Mouse (Mus musculus): ENCODE data around the gene Wdr54. TPM values are rescaled to one million over a fixed set of nuclear protein-coding genes. Genes with fewer than 3 reads are reported as not detected.

Gene Wdr54
- polyA plus RNA-seq, 1 experiment from 2014 or later: 11.1 TPM

DNA sequence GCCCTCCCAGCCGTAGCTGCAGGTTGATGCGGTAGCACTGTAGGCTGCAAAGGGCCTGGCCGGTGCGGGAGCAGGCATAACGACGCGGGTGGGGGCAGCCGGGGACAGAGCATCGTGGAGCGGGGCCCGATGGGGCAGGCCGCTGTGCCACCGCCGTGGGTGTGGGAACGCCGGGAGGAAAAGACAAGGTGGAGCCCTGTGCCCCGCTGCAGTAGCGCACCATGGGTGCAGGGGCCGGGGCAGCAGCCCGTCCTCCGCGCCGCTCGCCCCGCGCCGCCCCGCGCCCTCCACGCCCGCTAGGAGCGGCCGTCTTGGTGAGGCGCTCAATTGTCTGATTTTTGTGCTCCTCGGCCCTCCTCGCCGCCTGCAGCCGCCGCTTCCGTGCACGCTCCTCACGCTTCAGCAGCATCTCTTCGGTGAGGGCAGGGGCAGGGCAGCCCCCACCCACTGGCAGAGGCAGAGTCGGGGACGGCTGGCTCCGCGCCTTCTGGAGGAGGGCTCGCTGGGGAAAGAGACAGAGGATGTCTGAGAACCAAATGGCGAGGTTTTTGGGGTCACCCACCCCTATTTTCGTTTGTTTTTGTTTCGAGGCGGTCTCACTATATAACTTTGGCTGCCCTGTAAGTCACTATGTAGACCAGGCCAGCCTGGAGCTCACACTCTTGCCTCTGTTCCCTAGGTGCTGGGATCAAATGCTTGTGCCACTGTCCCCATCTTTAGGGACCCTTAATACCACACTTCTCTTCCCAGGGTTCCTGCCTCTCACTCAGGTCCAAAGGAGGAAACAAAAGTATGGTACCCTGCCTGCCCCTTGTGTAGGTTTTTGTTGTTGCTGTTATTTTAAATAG lies 34.1 kb downstream of the Wdr54 start:
- no peaks in the 10 kb centered on the region; the same call in 1 of the 2 replicates for H3K36me3 ChIP-seq (replicated peaks; ENCODE audit: control insufficient read depth, insufficient read depth, low read depth, low read length)
- ATAC-seq (replicated peaks; ENCODE audit: insufficient number of reproducible peaks, low FRiP score, low TSS enrichment, low read depth) (peak; percentile 2), DNase-seq (ENCODE audit: low spot score) (peak; percentile 40)
- peak overlapping the region; percentile 99 for H3K27ac ChIP-seq (replicated peaks; ENCODE audit: low read depth, low read length)
- no peaks in the 10 kb centered on the region for H3K9me3 ChIP-seq (replicated peaks; ENCODE audit: control insufficient read depth, low read length)
- peak overlapping the region; percentile 97 for H3K4me2 ChIP-seq (ENCODE audit: low read depth, low read length)
- no peaks in the 10 kb centered on the region for H3K27me3 ChIP-seq (ENCODE audit: control insufficient read depth, insufficient read depth, low read length)
- H3K4me1 ChIP-seq (ENCODE audit: control insufficient read depth, insufficient read depth, low read length): peaks cover 8% of the 10 kb centered on the region
- WGBS: 1% methylated on average over 35 of the region's 52 CpGs
- H3K9ac ChIP-seq (replicated peaks; ENCODE audit: low read length): peak overlapping the region; percentile 98
- H3K4me3 ChIP-seq (ENCODE audit: low read depth, low read length): peak overlapping the region; percentile 54

DNA sequence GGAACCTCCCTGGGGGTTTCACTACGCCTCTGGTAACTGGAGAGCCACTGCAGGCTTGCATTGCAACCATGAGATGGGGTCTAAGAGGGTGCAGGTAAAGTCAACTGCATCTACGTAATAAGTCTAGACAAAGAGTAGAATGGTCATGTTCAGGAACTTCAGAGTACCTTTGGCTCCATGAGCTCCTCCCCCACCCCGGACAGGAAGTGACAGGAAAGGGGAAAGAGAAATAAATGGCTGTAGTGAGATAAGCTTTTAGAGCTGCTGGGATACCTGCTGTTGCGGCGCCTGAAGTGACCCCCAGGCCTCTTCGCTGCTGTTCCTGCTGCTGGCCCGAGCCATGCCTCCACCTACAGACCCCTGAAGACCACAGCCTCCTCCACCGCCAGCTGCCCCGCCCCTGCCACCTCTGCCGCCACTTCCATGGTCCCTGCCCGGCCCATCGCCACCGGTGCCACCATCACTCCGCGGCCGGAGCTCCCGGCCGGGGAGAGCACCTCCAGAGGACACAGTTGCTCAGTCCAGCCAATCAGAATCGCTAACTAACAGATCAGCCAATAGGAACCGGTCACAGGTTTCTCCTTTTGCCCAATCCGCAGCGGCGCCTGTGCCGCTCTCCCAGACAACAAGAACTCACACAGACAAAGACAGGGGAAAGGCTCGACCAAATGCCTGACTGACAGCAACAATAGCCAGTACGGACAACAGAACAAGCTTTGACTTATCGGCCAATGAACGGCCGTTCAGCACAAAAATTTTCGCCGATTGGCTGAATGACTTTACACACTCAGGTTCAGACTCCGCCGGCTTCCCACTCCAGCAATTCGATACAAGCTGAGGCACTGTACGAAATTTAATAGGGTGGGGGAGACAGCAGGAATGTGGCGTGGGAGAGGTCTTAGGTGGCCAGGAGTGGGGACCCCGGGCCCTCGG lies 35.0 kb downstream of the Wdr54 start, which contains the start of gene Wbp1:
Gene Wbp1 (minus strand): TSS at position 630 of the 933 bp plus-strand sequence.
- under 1% methylated on average over 38 of the region's 38 CpGs for WGBS
- no peaks in the 10 kb centered on the region for H3K9me3 ChIP-seq (replicated peaks; ENCODE audit: control insufficient read depth, low read length)
- no peaks in the 10 kb centered on the region for H3K27me3 ChIP-seq (ENCODE audit: control insufficient read depth, insufficient read depth, low read length)

DNA sequence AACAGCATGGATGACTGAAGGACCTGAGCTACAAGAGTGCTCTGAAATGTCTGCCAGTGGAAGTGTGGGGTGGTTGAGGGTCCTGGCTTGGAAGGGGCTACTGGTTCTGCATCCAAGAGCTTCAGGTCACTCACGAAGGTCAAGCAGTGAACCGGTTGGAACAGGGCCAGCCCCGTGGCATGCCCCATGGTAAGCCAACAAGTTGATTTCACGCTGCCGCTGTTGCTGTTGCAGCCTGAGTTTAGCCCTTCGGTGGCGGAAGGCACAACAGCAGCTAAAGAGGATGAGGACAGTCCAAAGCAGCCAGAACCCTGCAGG lies 36.5 kb downstream of the Wdr54 start:
- Histone ChIP-seq H3K4me1 (ENCODE audit: control insufficient read depth, insufficient read depth, low read length) (peaks cover 8% of the 10 kb centered on the region), H3K9ac (replicated peaks; ENCODE audit: low read length) (peak overlapping the region; percentile 73; the same call in 1 of the 2 replicates), H3K9me3 (replicated peaks; ENCODE audit: control insufficient read depth, low read length) (no peaks in the 10 kb centered on the region), H3K4me2 (ENCODE audit: low read depth, low read length) (peak overlapping the region; percentile 55), H3K27me3 (ENCODE audit: control insufficient read depth, insufficient read depth, low read length) (no peaks in the 10 kb centered on the region), H3K36me3 (replicated peaks; ENCODE audit: control insufficient read depth, insufficient read depth, low read depth, low read length) (no peaks in the 10 kb centered on the region; the same call in 1 of the 2 replicates), H3K27ac (replicated peaks; ENCODE audit: low read depth, low read length) (no peak overlapping the region), H3K4me3 (ENCODE audit: low read depth, low read length) (no peak overlapping the region; the same call in 1 of the 2 replicates)
- WGBS: 74% methylated on average over 7 of the region's 7 CpGs
- ATAC-seq (replicated peaks; ENCODE audit: insufficient number of reproducible peaks, low FRiP score, low TSS enrichment, low read depth): no peak
- no peak for DNase-seq (ENCODE audit: low spot score)

More for the DNA sequence above, 35.0 kb downstream of the Wdr54 start, which contains the start of gene Wbp1:
- Histone ChIP-seq H3K4me2 (ENCODE audit: low read depth, low read length) (peak within 1 kb of the TSS; percentile 97), H3K27ac (replicated peaks; ENCODE audit: low read depth, low read length) (peak within 1 kb of the TSS; percentile 99), H3K4me3 (ENCODE audit: low read depth, low read length) (peak within 1 kb of the TSS; percentile 54), H3K36me3 (replicated peaks; ENCODE audit: control insufficient read depth, insufficient read depth, low read depth, low read length) (no peaks in the 10 kb centered on the region; the same call in 1 of the 2 replicates), H3K4me1 (ENCODE audit: control insufficient read depth, insufficient read depth, low read length) (peaks cover 8% of the 10 kb centered on the region), H3K9ac (replicated peaks; ENCODE audit: low read length) (peak within 1 kb of the TSS; percentile 98)
- peak; percentile 95 for ATAC-seq (replicated peaks; ENCODE audit: insufficient number of reproducible peaks, low FRiP score, low TSS enrichment, low read depth)
- DNase-seq (ENCODE audit: low spot score): peak; percentile 97

DNA sequence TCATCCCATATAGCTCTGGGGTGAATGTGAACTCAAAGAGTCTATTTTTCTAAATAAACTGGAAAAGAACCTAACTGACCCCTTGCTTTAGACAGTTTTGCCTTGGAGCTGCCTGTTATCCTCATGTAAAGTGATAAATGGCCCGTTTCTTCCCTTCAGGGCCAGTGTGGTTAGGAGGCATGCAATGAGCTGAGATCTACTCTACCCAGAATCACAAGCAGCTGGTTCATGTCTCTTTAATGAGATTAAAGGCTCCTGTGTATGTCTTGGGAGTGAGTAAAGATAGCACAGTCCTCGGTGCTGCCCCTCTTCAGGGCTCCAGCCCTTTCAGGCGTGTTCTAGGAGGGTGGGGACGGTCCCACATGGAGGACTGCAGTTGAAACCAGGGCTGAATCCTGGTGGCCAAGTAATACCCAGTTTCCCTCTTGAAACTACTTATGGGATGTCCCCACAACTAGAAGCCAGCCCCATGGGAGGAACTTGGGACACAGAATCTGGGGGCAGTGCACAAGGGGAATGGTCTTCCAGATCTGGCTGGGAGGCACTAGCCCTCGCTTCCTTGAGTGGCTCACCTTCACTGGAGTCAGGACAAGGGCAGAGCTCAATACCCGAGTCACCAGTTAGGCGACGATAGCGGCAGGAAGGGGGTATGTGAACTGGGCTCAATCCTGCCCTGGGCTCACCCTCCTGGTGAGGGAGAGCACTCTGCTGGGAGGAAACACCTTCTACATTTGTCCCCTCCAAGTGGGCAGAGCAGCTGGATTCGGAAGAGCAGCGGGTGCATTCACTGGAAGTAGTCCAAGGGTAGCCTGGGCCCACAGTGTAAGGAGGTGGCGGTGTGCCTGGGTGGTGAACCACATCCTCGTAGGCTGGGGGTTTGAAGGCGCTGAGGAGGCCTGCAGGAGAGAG lies 37.1 kb downstream of the Wdr54 start:
- H3K27ac ChIP-seq (replicated peaks; ENCODE audit: low read depth, low read length): no peak overlapping the region
- no peaks in the 10 kb centered on the region; the same call in 1 of the 2 replicates for H3K36me3 ChIP-seq (replicated peaks; ENCODE audit: control insufficient read depth, insufficient read depth, low read depth, low read length)
- peaks cover 8% of the 10 kb centered on the region for H3K4me1 ChIP-seq (ENCODE audit: control insufficient read depth, insufficient read depth, low read length)
- H3K9ac ChIP-seq (replicated peaks; ENCODE audit: low read length): no peak overlapping the region
- H3K4me3 ChIP-seq (ENCODE audit: low read depth, low read length): no peak overlapping the region; the same call in 1 of the 2 replicates
- H3K9me3 ChIP-seq (replicated peaks; ENCODE audit: control insufficient read depth, low read length): no peaks in the 10 kb centered on the region
- H3K27me3 ChIP-seq (ENCODE audit: control insufficient read depth, insufficient read depth, low read length): no peaks in the 10 kb centered on the region
- WGBS: 86% methylated on average over 14 of the region's 14 CpGs
- H3K4me2 ChIP-seq (ENCODE audit: low read depth, low read length): peak overlapping the region; percentile 55
- ATAC-seq (replicated peaks; ENCODE audit: insufficient number of reproducible peaks, low FRiP score, low TSS enrichment, low read depth) (no peak), DNase-seq (ENCODE audit: low spot score) (no peak)

DNA sequence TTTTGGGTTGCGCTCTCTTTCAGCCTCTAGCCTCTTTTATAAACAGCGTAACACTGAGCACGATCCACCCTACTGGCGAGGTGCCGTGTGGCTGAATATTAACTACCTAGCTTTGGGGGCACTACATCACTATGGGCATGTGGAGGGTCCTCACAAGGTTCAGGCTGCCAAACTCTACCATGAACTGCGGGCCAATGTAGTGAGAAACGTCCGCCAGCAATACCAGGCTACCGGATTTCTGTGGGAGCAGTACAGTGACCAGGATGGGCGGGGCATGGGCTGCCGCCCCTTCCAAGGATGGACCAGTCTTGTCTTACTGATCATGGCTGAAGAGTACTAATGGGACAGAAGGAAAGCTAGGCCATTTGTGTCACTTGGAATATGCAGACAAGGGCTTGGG lies 37.8 kb downstream of the Wdr54 start:
- no peak for ATAC-seq (replicated peaks; ENCODE audit: insufficient number of reproducible peaks, low FRiP score, low TSS enrichment, low read depth)
- Histone ChIP-seq H3K27me3 (ENCODE audit: control insufficient read depth, insufficient read depth, low read length) (no peaks in the 10 kb centered on the region), H3K36me3 (replicated peaks; ENCODE audit: control insufficient read depth, insufficient read depth, low read depth, low read length) (no peaks in the 10 kb centered on the region; the same call in 1 of the 2 replicates), H3K9ac (replicated peaks; ENCODE audit: low read length) (no peak overlapping the region), H3K4me2 (ENCODE audit: low read depth, low read length) (no peak overlapping the region), H3K27ac (replicated peaks; ENCODE audit: low read depth, low read length) (no peak overlapping the region), H3K4me1 (ENCODE audit: control insufficient read depth, insufficient read depth, low read length) (peaks cover 8% of the 10 kb centered on the region), H3K9me3 (replicated peaks; ENCODE audit: control insufficient read depth, low read length) (no peaks in the 10 kb centered on the region), H3K4me3 (ENCODE audit: low read depth, low read length) (no peak overlapping the region)
- 84% methylated on average over 11 of the region's 11 CpGs for WGBS
- DNase-seq (ENCODE audit: low spot score): no peak

DNA sequence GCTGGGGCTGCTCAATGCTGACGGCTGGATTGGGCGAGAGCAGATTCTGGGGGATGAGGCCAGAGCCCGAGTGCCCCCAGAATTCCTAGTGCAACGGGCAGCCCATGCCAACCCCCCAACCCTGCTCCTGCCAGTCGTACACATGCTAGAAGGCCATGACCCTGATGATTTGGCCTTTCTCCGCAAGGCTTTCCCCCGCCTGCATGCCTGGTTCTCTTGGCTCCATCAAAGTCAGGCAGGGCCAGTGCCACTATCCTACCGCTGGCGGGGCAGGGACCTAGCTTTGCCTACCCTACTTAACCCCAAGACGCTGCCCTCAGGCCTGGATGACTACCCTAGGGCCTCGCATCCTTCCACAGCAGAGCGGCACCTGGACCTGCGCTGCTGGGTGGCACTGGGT lies 38.6 kb downstream of the Wdr54 start:
- H3K4me3 ChIP-seq (ENCODE audit: low read depth, low read length): no peak overlapping the region
- H3K27me3 ChIP-seq (ENCODE audit: control insufficient read depth, insufficient read depth, low read length): no peaks in the 10 kb centered on the region
- WGBS: 88% methylated on average over 13 of the region's 13 CpGs
- no peaks in the 10 kb centered on the region; the same call in 1 of the 2 replicates for H3K36me3 ChIP-seq (replicated peaks; ENCODE audit: control insufficient read depth, insufficient read depth, low read depth, low read length)
- no peak overlapping the region for H3K9ac ChIP-seq (replicated peaks; ENCODE audit: low read length)
- no peak overlapping the region for H3K4me2 ChIP-seq (ENCODE audit: low read depth, low read length)
- H3K9me3 ChIP-seq (replicated peaks; ENCODE audit: control insufficient read depth, low read length): no peaks in the 10 kb centered on the region
- no peak for ATAC-seq (replicated peaks; ENCODE audit: insufficient number of reproducible peaks, low FRiP score, low TSS enrichment, low read depth)
- no peak overlapping the region for H3K27ac ChIP-seq (replicated peaks; ENCODE audit: low read depth, low read length)
- peaks cover 5% of the 10 kb centered on the region for H3K4me1 ChIP-seq (ENCODE audit: control insufficient read depth, insufficient read depth, low read length)
- no peak for DNase-seq (ENCODE audit: low spot score)

DNA sequence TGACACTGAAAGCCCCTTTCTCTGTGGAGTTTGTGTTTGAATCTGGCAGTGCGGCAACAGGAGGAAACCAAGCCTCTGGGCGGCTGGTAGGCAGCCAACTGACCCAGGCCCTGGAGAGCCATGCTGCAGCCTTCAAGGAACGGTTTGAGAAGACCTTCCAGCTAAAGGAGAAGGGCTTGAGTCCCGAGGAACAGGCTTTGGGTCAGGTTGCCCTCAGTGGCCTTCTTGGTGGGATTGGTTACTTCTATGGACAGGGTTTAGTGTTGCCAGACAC lies 39.1 kb downstream of the Wdr54 start:
- DNase-seq (ENCODE audit: low spot score) (no peak), ATAC-seq (replicated peaks; ENCODE audit: insufficient number of reproducible peaks, low FRiP score, low TSS enrichment, low read depth) (no peak)
- Histone ChIP-seq H3K27ac (replicated peaks; ENCODE audit: low read depth, low read length) (no peak overlapping the region), H3K9ac (replicated peaks; ENCODE audit: low read length) (no peak overlapping the region), H3K4me3 (ENCODE audit: low read depth, low read length) (no peak overlapping the region), H3K27me3 (ENCODE audit: control insufficient read depth, insufficient read depth, low read length) (no peaks in the 10 kb centered on the region), H3K4me2 (ENCODE audit: low read depth, low read length) (no peak overlapping the region), H3K4me1 (ENCODE audit: control insufficient read depth, insufficient read depth, low read length) (peaks cover 5% of the 10 kb centered on the region), H3K36me3 (replicated peaks; ENCODE audit: control insufficient read depth, insufficient read depth, low read depth, low read length) (no peaks in the 10 kb centered on the region; the same call in 1 of the 2 replicates), H3K9me3 (replicated peaks; ENCODE audit: control insufficient read depth, low read length) (no peaks in the 10 kb centered on the region)
- WGBS: 85% methylated on average over 4 of the region's 4 CpGs
